Mouse (Mus musculus): ENCODE measurements around the gene Zfp799. TPM values are rescaled to one million over a fixed set of nuclear protein-coding genes. Genes with fewer than 3 reads are reported as not detected.

Zfp799 gene
- polyA plus RNA-seq, 1 experiment from 2014 or later = 2.5 TPM

- Histone ChIP-seq H3K27me3 (replicated peaks) (no peaks in the 10 kb centered on the region), H3K36me3 (peaks cover 10% of the 10 kb centered on the region), H3K27ac (no peak overlapping the region), H3K9ac (no peak overlapping the region), H3K4me2 (peak overlapping the region; percentile 69), H3K9me3 (replicated peaks) (no peaks in the 10 kb centered on the region), H3K4me1 (peaks cover 9% of the 10 kb centered on the region), H3K4me3 (peak overlapping the region; percentile 72)
- 32% methylated on average over 3 of the region's 3 CpGs for WGBS (ENCODE audit: insufficient replicate concordance)
- no peak for ATAC-seq
Observed at GRCm38 (mm10) chr17:32830418-32830782, 339 bp upstream of the Zfp799 start.

- Histone ChIP-seq H3K4me2 (no peak overlapping the region), H3K27me3 (replicated peaks) (no peaks in the 10 kb centered on the region), H3K36me3 (peaks cover 38% of the 10 kb centered on the region), H3K27ac (no peak overlapping the region), H3K9me3 (replicated peaks) (no peaks in the 10 kb centered on the region), H3K4me1 (no peaks in the 10 kb centered on the region), H3K9ac (no peak overlapping the region), H3K4me3 (no peak overlapping the region)
- 77% methylated on average over 1 of the region's 1 CpGs for WGBS (ENCODE audit: insufficient replicate concordance)
- ATAC-seq = no peak
Observed at GRCm38 (mm10) chr17:32816074-32816784, 13.8 kb downstream of the Zfp799 start.

- Histone ChIP-seq H3K27ac (no peak overlapping the region), H3K4me2 (no peak overlapping the region), H3K36me3 (peaks cover 20% of the 10 kb centered on the region), H3K9me3 (replicated peaks) (no peaks in the 10 kb centered on the region), H3K4me1 (no peaks in the 10 kb centered on the region), H3K27me3 (replicated peaks) (peaks cover 16% of the 10 kb centered on the region), H3K9ac (no peak overlapping the region), H3K4me3 (no peak overlapping the region)
- no peak for ATAC-seq
- whole genome bisulfite sequencing (ENCODE audit: insufficient replicate concordance) = 78% methylated on average over 7 of the region's 7 CpGs
Observed at GRCm38 (mm10) chr17:32814136-32814535, 15.9 kb downstream of the Zfp799 start.

GRCm38 (mm10) chr17:32810648-32811047, 19.4 kb downstream of the Zfp799 start:
- Histone ChIP-seq H3K4me1 (no peaks in the 10 kb centered on the region), H3K36me3 (0 out of 2 replicates have a peak, but pooled peaks cover 1% of the 10 kb centered on the region), H3K27ac (no peak overlapping the region), H3K4me3 (no peak overlapping the region), H3K4me2 (no peak overlapping the region), H3K9ac (no peak overlapping the region), H3K27me3 (replicated peaks) (peaks cover 31% of the 10 kb centered on the region), H3K9me3 (replicated peaks) (no peaks in the 10 kb centered on the region)
- 24% methylated on average over 1 of the region's 1 CpGs for WGBS (ENCODE audit: insufficient replicate concordance)
- ATAC-seq = no peak

GRCm38 (mm10) chr17:32809544-32810374, 20.3 kb downstream of the Zfp799 start, which contains the start of gene Zfp811:
Gene Zfp811, minus strand, starts transcription at chr17:32809931.
- Histone ChIP-seq H3K4me2 (peak within 1 kb of the TSS; percentile 32), H3K4me3 (peak within 1 kb of the TSS; percentile 39), H3K9ac (no peak within 1 kb of the TSS), H3K4me1 (no peaks in the 10 kb centered on the region), H3K27me3 (replicated peaks) (peaks cover 31% of the 10 kb centered on the region), H3K27ac (no peak within 1 kb of the TSS), H3K9me3 (replicated peaks) (no peaks in the 10 kb centered on the region), H3K36me3 (no peaks in the 10 kb centered on the region)
- no peak for ATAC-seq
- WGBS (ENCODE audit: insufficient replicate concordance) = 3% methylated on average over 17 of the region's 17 CpGs

GRCm38 (mm10) chr17:32808921-32809320, 21.1 kb downstream of the Zfp799 start:
- Histone ChIP-seq H3K4me1 (no peaks in the 10 kb centered on the region), H3K27ac (no peak overlapping the region), H3K9me3 (replicated peaks) (no peaks in the 10 kb centered on the region), H3K4me2 (peak overlapping the region; percentile 32), H3K27me3 (replicated peaks) (peaks cover 31% of the 10 kb centered on the region), H3K9ac (no peak overlapping the region), H3K36me3 (no peaks in the 10 kb centered on the region), H3K4me3 (no peak overlapping the region)
- no peak for ATAC-seq
- 23% methylated on average over 8 of the region's 8 CpGs for WGBS (ENCODE audit: insufficient replicate concordance)

GRCm38 (mm10) chr17:32789244-32789643, 40.8 kb downstream of the Zfp799 start:
- peak overlapping the region; percentile 75 for H3K4me2 ChIP-seq
- no peaks in the 10 kb centered on the region for H3K9me3 ChIP-seq (replicated peaks)
- H3K9ac ChIP-seq = no peak overlapping the region
- H3K4me3 ChIP-seq = 0 out of 2 replicates have a peak overlapping the region, but pooled peaks have one; percentile 83
- no peaks in the 10 kb centered on the region for H3K27me3 ChIP-seq (replicated peaks)
- 66% methylated on average over 8 of the region's 8 CpGs for WGBS (ENCODE audit: insufficient replicate concordance)
- H3K36me3 ChIP-seq = peaks cover 25% of the 10 kb centered on the region
- peaks cover 28% of the 10 kb centered on the region for H3K4me1 ChIP-seq
- no peak for ATAC-seq
- H3K27ac ChIP-seq = no peak overlapping the region

GRCm38 (mm10) chr17:32788576-32788975, 41.5 kb downstream of the Zfp799 start:
- Histone ChIP-seq H3K27ac (no peak overlapping the region), H3K4me3 (peak overlapping the region; percentile 83), H3K9ac (peak overlapping the region; percentile 89), H3K36me3 (peaks cover 32% of the 10 kb centered on the region), H3K4me2 (peak overlapping the region; percentile 75), H3K4me1 (peaks cover 28% of the 10 kb centered on the region), H3K27me3 (replicated peaks) (no peaks in the 10 kb centered on the region), H3K9me3 (replicated peaks) (no peaks in the 10 kb centered on the region)
- ATAC-seq = no peak
- WGBS (ENCODE audit: insufficient replicate concordance) = 11% methylated on average over 9 of the region's 9 CpGs

- H3K4me1 ChIP-seq = peaks cover 30% of the 10 kb centered on the region
- no peaks in the 10 kb centered on the region for H3K27me3 ChIP-seq (replicated peaks)
- peak within 1 kb of the TSS; percentile 94 for H3K27ac ChIP-seq
- peak within 1 kb of the TSS; percentile 75 for H3K4me2 ChIP-seq
- H3K4me3 ChIP-seq = peak within 1 kb of the TSS; percentile 83
- ATAC-seq = peak; percentile 96
- H3K36me3 ChIP-seq = peaks cover 36% of the 10 kb centered on the region
- H3K9me3 ChIP-seq (replicated peaks) = no peaks in the 10 kb centered on the region
- H3K9ac ChIP-seq = peak within 1 kb of the TSS; percentile 89
- 0% methylated on average over 22 of the region's 22 CpGs for WGBS (ENCODE audit: insufficient replicate concordance)
Observed at GRCm38 (mm10) chr17:32788094-32788559, 41.9 kb downstream of the Zfp799 start, which contains the start of gene Zfp871. Gene Zfp871, minus strand, starts transcription at chr17:32788287.

GRCm38 (mm10) chr17:32787436-32788093, 42.5 kb downstream of the Zfp799 start:
- Histone ChIP-seq H3K4me1 (peaks cover 30% of the 10 kb centered on the region), H3K9me3 (replicated peaks) (no peaks in the 10 kb centered on the region), H3K4me2 (peak overlapping the region; percentile 75), H3K27ac (peak overlapping the region; percentile 94), H3K4me3 (peak overlapping the region; percentile 83), H3K36me3 (peaks cover 42% of the 10 kb centered on the region), H3K9ac (peak overlapping the region; percentile 89), H3K27me3 (replicated peaks) (no peaks in the 10 kb centered on the region)
- ATAC-seq = peak; percentile 92
- WGBS (ENCODE audit: insufficient replicate concordance) = 1% methylated on average over 31 of the region's 31 CpGs

GRCm38 (mm10) chr17:32786944-32787343, 43.1 kb downstream of the Zfp799 start:
- no peaks in the 10 kb centered on the region for H3K9me3 ChIP-seq (replicated peaks)
- peak overlapping the region; percentile 94 for H3K27ac ChIP-seq
- H3K36me3 ChIP-seq = peaks cover 44% of the 10 kb centered on the region
- H3K9ac ChIP-seq = peak overlapping the region; percentile 89
- H3K4me3 ChIP-seq = peak overlapping the region; percentile 83
- no peak for ATAC-seq
- H3K4me1 ChIP-seq = peaks cover 30% of the 10 kb centered on the region
- peak overlapping the region; percentile 75 for H3K4me2 ChIP-seq
- H3K27me3 ChIP-seq (replicated peaks) = no peaks in the 10 kb centered on the region
- 45% methylated on average over 6 of the region's 6 CpGs for WGBS (ENCODE audit: insufficient replicate concordance)

All from liver, embryonic 12.5 days (tissue).